Mouse (Mus musculus) thymus, postnatal 10 days (tissue): ENCODE results near the gene Get4.

ENCODE experiments used
- DNase-seq, 2 experiments: peaks; one replicate each; pipeline ENCODE4 v3.0.0; 2021; ENCODE audit warnings: low spot score in 2 of 2

The Get4 gene

GRCm38 (mm10) chr5:139317751-139318504 lies 65.8 kb downstream of the Get4 start:
- DNase-seq: no peak
